Mouse (Mus musculus) C2C12 (cell line): Measurements from ENCODE around the gene Cryaa. TPM values are rescaled to one million over a fixed set of nuclear protein-coding genes. Genes with fewer than 3 reads are reported as not detected.
A peak's percentile ranks its signal among the peaks of the same experiment; 100 is the strongest.

Experiments
- H3K27me3 ChIP-seq: one replicate; pipeline ENCODE4 v1.6.1; 2011; ENCODE audit not compliant: control insufficient read depth, insufficient read depth, insufficient read length
- H3K36me3 ChIP-seq: one replicate; pipeline ENCODE4 v1.6.1; 2011; ENCODE audit not compliant: control insufficient read depth, insufficient read depth
- H3K4me3 ChIP-seq: one replicate; pipeline ENCODE4 v1.5.1; 2011; ENCODE audit warnings: mild to moderate bottlenecking, control low read depth; ENCODE audit not compliant: poor library complexity, insufficient read depth, severe bottlenecking
- H3K79me2 ChIP-seq: one replicate; pipeline ENCODE4 v1.6.1; 2011; ENCODE audit not compliant: control insufficient read depth, insufficient read depth
- H3K79me3 ChIP-seq: one replicate; pipeline ENCODE4 v1.6.1; 2011; ENCODE audit warnings: low read depth, control low read depth
- H3ac ChIP-seq: one replicate; pipeline ENCODE3; 2011; ENCODE audit warnings: low read depth; ENCODE audit not compliant: control insufficient read depth, insufficient read length
- CEBPB ChIP-seq: IDR thresholded peaks from one replicate; pipeline ENCODE4 v1.6.1; 2011; ENCODE audit warnings: low read depth, mild to moderate bottlenecking, control low read depth, moderate library complexity
- CTCF ChIP-seq: IDR thresholded peaks from one replicate; pipeline ENCODE4 v1.5.1; 2011; ENCODE audit not compliant: control insufficient read depth, insufficient read depth, insufficient read length
- FOSL1 ChIP-seq: IDR thresholded peaks from one replicate; pipeline ENCODE4 v1.8.0; 2011; ENCODE audit warnings: mild to moderate bottlenecking, low read length; ENCODE audit not compliant: poor library complexity, insufficient read depth, severe bottlenecking
- MAX ChIP-seq: IDR thresholded peaks from one replicate; pipeline ENCODE4 v1.6.1; 2011; ENCODE audit warnings: mild to moderate bottlenecking, control low read depth
- MYOD1 ChIP-seq: IDR thresholded peaks from one replicate; pipeline ENCODE4 v1.6.1; 2011; ENCODE audit warnings: low read depth; ENCODE audit not compliant: control insufficient read depth, insufficient read length
- MYOG ChIP-seq: IDR thresholded peaks from one replicate; pipeline ENCODE4 v1.6.1; 2011; ENCODE audit not compliant: control insufficient read depth, insufficient read length; ENCODE audit errors: extremely low read depth
- USF1 ChIP-seq: IDR thresholded peaks from one replicate; pipeline ENCODE4 v1.6.1; 2011; ENCODE audit warnings: low read depth, mild to moderate bottlenecking, control low read depth, moderate library complexity
- polyA plus RNA-seq: library from polyadenylated mRNA; unstranded; fragments of >200 nt; fragmentation: generic; extraction: Trizol; gene quantifications from one replicate; pipeline ENCODE4 v1.2.1, GENCODE M21; 2012; ENCODE audit warnings: missing spikeins

The Cryaa gene
- polyA plus RNA-seq, 1 experiment: not detected

DNA sequence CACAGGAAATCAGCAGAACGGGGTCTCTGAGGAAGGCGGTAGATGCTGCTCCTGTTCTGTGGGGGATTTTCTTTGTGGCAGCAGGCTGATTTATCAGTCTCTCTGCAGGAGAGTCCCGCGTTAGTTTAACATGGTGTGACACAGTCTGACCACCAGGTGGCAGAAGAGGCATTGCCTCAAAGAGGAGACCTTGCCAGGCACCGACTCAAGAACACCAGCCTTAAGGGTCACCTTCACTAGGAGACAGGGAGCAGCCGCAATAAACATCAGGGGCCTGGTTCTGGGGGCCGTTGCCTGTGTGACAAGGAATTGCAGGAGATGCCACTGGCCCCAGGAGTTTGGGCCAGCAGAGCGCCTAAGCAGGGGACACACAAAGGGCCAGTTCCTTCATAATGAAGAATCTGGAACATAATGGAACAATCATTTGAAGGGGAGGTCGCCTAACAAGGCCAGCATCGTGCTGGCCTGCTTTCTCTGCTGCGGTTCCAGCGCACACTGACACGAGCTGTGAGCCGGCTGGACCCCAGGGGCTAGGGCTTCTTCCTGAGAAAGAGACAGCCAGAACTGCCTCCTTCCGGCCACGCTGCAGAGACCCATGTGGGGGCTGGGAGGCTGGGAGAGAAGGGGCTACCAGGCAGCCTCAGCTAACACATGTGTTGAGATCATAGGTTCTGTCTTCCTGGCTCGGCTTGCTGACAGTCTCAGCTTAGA is 8.1 kb downstream of the Cryaa start:
- H3K36me3 ChIP-seq: no peaks in the 10 kb centered on the region
- TF ChIP-seq CTCF: peak; percentile 24
- TF ChIP-seq CEBPB: no peak
- H3K4me3 ChIP-seq: no peak overlapping the region
- H3K79me2 ChIP-seq: no peaks in the 10 kb centered on the region
- no peaks in the 10 kb centered on the region for H3K27me3 ChIP-seq
- H3ac ChIP-seq: no peak overlapping the region
- no peaks in the 10 kb centered on the region for H3K79me3 ChIP-seq

DNA sequence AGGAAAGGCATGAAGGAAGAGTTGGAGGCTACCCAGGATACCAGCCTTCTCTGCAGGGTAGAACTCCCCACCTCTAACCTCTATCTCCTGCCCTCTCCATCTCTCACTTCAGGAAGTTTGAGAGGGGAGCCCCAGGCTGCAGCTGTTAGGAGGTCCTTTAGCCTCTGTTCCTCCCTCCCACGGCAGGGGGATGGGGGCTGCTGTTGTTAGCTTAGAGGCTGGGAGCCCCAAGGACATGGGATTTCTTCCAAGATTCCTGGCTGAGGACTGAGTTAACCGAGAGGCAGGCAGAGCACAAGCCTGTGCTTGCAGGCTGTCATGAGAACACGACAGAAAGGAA is 8.6 kb downstream of the Cryaa start:
- Histone ChIP-seq H3K4me3 (no peak overlapping the region), H3K27me3 (no peaks in the 10 kb centered on the region), H3K79me2 (no peaks in the 10 kb centered on the region), H3K79me3 (no peaks in the 10 kb centered on the region), H3ac (no peak overlapping the region), H3K36me3 (no peaks in the 10 kb centered on the region)
- TF ChIP-seq CEBPB (no peak), MAX (no peak), FOSL1 (no peak), MYOG (no peak), USF1 (no peak), MYOD1 (no peak), CTCF (no peak)

DNA sequence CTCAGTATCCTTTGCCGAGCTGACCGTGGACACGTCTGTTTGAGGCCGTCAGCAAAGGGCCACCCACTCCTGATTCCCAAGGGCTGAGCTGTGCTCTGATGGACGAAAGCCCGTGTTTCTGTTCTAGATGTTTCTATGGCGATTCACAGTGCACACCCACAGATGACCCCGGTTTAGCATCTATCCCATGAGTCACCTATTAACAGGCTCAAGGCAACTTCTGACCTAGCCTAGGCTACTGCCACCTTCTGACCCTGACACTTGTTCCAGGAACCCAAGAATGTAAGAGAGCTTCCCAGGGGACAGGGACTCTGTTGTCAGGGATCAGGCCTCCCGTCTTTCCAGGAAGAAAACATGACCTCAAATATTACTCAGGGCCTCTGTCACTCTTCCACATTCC is 10.5 kb downstream of the Cryaa start:
- TF ChIP-seq USF1 (no peak), CTCF (no peak), MAX (no peak)

DNA sequence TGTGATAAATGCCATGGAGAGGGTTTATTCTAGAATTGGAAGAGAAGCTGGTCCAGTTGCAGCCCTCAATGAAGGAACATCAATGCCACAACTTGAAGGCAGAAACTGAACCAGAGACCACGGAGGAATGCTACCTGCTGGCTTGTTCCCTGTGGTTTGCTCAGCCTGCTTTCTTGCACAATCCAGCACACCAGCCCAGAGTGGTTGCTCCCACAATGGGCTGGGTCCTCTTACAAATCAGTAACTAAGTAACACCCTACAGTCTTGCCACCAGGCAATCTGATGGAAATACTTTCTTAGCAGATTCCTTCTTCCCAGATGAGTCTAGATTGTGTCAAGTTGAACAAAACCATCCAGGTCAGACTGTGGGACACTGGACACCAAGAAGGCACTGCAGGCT is 12.0 kb downstream of the Cryaa start:
- peak; percentile 13 for TF ChIP-seq CEBPB
- no peak for TF ChIP-seq CTCF
- Histone ChIP-seq H3K79me2 (no peaks in the 10 kb centered on the region), H3ac (no peak overlapping the region), H3K79me3 (no peaks in the 10 kb centered on the region), H3K36me3 (no peaks in the 10 kb centered on the region), H3K27me3 (no peaks in the 10 kb centered on the region), H3K4me3 (no peak overlapping the region)

More for the DNA sequence above, 10.5 kb downstream of the Cryaa start:
- no peaks in the 10 kb centered on the region for H3K36me3 ChIP-seq
- no peak overlapping the region for H3K4me3 ChIP-seq
- no peaks in the 10 kb centered on the region for H3K79me2 ChIP-seq
- no peak overlapping the region for H3ac ChIP-seq
- no peaks in the 10 kb centered on the region for H3K79me3 ChIP-seq
- no peaks in the 10 kb centered on the region for H3K27me3 ChIP-seq

DNA sequence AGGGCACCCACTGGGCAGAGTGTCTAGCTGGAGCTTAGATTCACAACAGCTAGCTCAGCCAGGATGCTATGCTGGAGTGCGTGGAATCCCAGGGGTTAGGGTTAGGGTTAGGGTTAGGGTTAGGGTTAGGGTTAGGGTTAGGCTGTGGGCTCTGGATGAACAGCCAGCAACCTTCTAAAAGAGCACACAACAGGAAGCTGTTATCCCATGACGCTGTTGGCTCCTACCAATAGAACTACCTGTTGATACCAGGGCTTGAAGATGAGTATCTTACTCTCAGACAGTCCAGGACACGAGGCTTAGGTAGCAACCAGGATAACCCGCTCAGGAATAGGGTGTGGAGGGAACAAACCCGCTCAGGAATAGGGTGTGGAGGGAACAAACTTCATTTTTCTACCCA is 15.3 kb downstream of the Cryaa start:
- no peaks in the 10 kb centered on the region for H3K79me2 ChIP-seq
- no peaks in the 10 kb centered on the region for H3K27me3 ChIP-seq
- H3ac ChIP-seq: no peak overlapping the region
- no peak overlapping the region for H3K4me3 ChIP-seq
- no peak for TF ChIP-seq MYOG
- TF ChIP-seq CEBPB: no peak
- TF ChIP-seq CTCF: no peak
- TF ChIP-seq MAX: no peak
- TF ChIP-seq FOSL1: no peak
- TF ChIP-seq MYOD1: no peak
- no peak for TF ChIP-seq USF1
- H3K79me3 ChIP-seq: no peaks in the 10 kb centered on the region
- H3K36me3 ChIP-seq: no peaks in the 10 kb centered on the region

DNA sequence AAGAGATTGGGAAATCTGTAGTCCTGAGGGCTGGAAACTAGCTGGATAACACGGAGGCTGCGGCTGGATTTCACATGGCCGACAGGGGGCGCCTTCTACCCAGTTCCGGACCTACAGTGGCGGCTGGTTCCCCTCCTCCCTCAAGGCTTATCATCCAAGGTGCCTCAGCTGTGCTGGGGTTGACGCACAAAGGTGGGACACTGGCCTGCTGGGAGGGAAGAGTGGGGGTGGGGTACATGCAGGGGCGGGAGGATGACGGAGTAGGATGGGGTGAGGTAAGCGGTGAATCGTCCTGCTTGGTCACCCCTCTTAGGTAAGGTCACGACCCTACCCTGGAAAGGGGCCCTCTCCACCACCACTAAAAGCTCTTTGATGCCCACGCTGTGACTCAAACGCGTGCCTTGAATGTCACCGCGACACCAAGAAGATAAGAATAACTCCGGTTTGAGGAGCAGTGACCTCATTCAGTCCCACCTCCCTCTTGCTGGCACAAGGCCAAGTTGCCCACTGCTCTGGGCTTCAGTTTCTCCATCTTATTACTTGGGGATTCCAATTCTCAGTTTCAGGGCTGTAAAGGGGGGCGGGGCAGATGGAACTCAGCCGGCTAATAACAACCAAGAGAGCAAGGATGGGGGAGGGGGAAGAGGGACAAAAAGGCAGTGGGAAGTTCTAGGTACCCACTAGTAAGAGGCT is 15.9 kb downstream of the Cryaa start:
- no peak overlapping the region for H3ac ChIP-seq
- H3K36me3 ChIP-seq: no peaks in the 10 kb centered on the region
- no peaks in the 10 kb centered on the region for H3K27me3 ChIP-seq
- no peaks in the 10 kb centered on the region for H3K79me3 ChIP-seq
- TF ChIP-seq CTCF (peak; percentile 69), CEBPB (no peak)
- no peaks in the 10 kb centered on the region for H3K79me2 ChIP-seq
- H3K4me3 ChIP-seq: no peak overlapping the region
